Mouse (Mus musculus): ENCODE measurements at regions not wholly inside any gene's neighbourhood (a gene's known extent, or its start where the extent isn't known, plus 50 kb on each side); places are given as distances from the start of the nearest gene placed in this dataset.

DNA sequence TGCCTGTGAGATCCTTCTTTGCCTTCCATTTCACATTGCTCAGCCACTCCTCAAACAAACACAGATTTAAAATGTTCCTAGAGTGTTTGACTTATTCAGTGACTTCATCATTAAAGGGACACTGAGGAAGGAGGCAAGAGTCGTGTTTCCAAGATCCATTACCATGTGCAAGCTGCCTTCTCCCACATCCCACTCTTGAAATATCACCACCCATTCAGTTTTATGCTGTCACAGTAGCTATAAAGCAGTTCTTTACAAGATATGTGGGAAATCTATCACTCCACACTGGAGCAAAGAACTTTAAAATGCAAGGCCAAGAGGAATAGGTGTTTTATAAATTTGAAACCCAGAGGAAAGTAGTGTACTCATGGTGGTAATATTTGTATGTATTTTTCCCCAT, 110.2 kb upstream of the Gm12695 start:
- TF ChIP-seq CTCF (IDR thresholded peaks at IDR 0.05; ENCODE audit: borderline replicate concordance, extremely low read depth, insufficient read depth, insufficient read length) (no peak), POLR2A (IDR thresholded peaks at IDR 0.05; ENCODE audit: borderline replicate concordance, extremely low read depth, insufficient read depth, insufficient read length, poor library complexity, severe bottlenecking) (no peak)

Data from brain, embryonic 14.5 days (tissue).